Mouse (Mus musculus) embryonic facial prominence, embryonic 12.5 days (tissue): ENCODE measurements around the gene Galnt6. TPM values are rescaled to one million over a fixed set of nuclear protein-coding genes. Genes with fewer than 3 reads are reported as not detected.

Experiments
- ATAC-seq: fragments of 200-750 bp; cut with Nextera tagmentation; 2 replicates; pipeline ENCODE4 v1.8.0; 2017; ENCODE audit not compliant: insufficient number of reproducible peaks, insufficient read depth, low FRiP score, low TSS enrichment
- H3K27ac ChIP-seq: fragments of 300-500 bp; sonication (generic); 2 replicates; pipeline ENCODE4 v1.5.1; 2016; ENCODE audit warnings: mild to moderate bottlenecking
- H3K27me3 ChIP-seq: fragments of 300-500 bp; sonication (generic); 2 replicates; pipeline ENCODE4 v1.6.1; 2016; ENCODE audit warnings: mild to moderate bottlenecking, moderate library complexity
- H3K36me3 ChIP-seq: fragments of 300-500 bp; sonication (generic); 2 replicates; pipeline ENCODE4 v1.6.1; 2016; ENCODE audit warnings: mild to moderate bottlenecking
- H3K4me1 ChIP-seq: fragments of 300-500 bp; sonication (generic); 2 replicates; pipeline ENCODE4 v1.6.1; 2016
- H3K4me2 ChIP-seq: fragments of 300-500 bp; sonication (generic); replicated peaks from 2 replicates; pipeline ENCODE4 v1.6.1; 2016; ENCODE audit warnings: mild to moderate bottlenecking, moderate library complexity
- H3K4me3 ChIP-seq: fragments of 300-500 bp; sonication (generic); 2 replicates; pipeline ENCODE4 v1.5.1; 2016; ENCODE audit warnings: mild to moderate bottlenecking
- H3K9ac ChIP-seq: fragments of 300-500 bp; sonication (generic); 2 replicates; pipeline ENCODE4 v1.6.1; 2016; ENCODE audit warnings: mild to moderate bottlenecking, moderate library complexity
- H3K9me3 ChIP-seq: fragments of 300-500 bp; sonication (generic); 2 replicates; pipeline ENCODE4 v1.6.1; 2016; ENCODE audit warnings: mild to moderate bottlenecking, moderate library complexity
- WGBS: fragments of 180-500 bp; shearing (Covaris S2); methylation state at CpG from one replicate; pipeline ENCODE4 v1.1.7; 2016; 5-methylcytosine and 5-hydroxymethylcytosine counted together
- polyA plus RNA-seq: library from polyadenylated mRNA; unstranded; fragments of >200 nt; fragmentation: Nextera tagmentation; extraction: Ambion mirVana; gene quantifications from 2 replicates; pipeline ENCODE4 v1.2.1, GENCODE M21; 2016

Gene Galnt6
- polyA plus RNA-seq, 1 experiment from 2014 or later, result 0.40 TPM

GRCm38 (mm10) chr15:100666219-100666696 lies 62.9 kb downstream of the Galnt6 start:
- no peak overlapping the region for H3K27ac ChIP-seq
- H3K9ac ChIP-seq, result no peak overlapping the region
- 4% methylated on average over 7 of the region's 7 CpGs for WGBS

GRCm38 (mm10) chr15:100665411-100666218 lies 63.6 kb downstream of the Galnt6 start:
- 43% methylated on average over 9 of the region's 9 CpGs for WGBS
- H3K4me3 ChIP-seq, result no peak overlapping the region
- ATAC-seq, result no peak

More at GRCm38 (mm10) chr15:100666219-100666696, 62.9 kb downstream of the Galnt6 start:
- Histone ChIP-seq H3K4me1 (peaks cover 4% of the 10 kb centered on the region; the same call in 1 of the 2 replicates), H3K4me3 (no peak overlapping the region), H3K36me3 (no peaks in the 10 kb centered on the region), H3K4me2 (no peak overlapping the region), H3K27me3 (0 out of 2 replicates have a peak, but pooled peaks cover 2% of the 10 kb centered on the region), H3K9me3 (no peaks in the 10 kb centered on the region)
- no peak for ATAC-seq

GRCm38 (mm10) chr15:100664813-100665274 lies 64.3 kb downstream of the Galnt6 start:
- Histone ChIP-seq H3K9ac (no peak overlapping the region), H3K9me3 (no peaks in the 10 kb centered on the region), H3K27ac (no peak overlapping the region), H3K36me3 (no peaks in the 10 kb centered on the region), H3K4me1 (peaks cover 4% of the 10 kb centered on the region; the same call in 1 of the 2 replicates), H3K4me2 (no peak overlapping the region), H3K27me3 (0 out of 2 replicates have a peak, but pooled peaks cover 2% of the 10 kb centered on the region), H3K4me3 (no peak overlapping the region)
- WGBS, result 78% methylated on average over 9 of the region's 9 CpGs
- no peak for ATAC-seq

More at GRCm38 (mm10) chr15:100665411-100666218, 63.6 kb downstream of the Galnt6 start:
- H3K4me1 ChIP-seq, result peaks cover 4% of the 10 kb centered on the region; the same call in 1 of the 2 replicates
- H3K4me2 ChIP-seq, result no peak overlapping the region
- no peak overlapping the region for H3K9ac ChIP-seq
- no peaks in the 10 kb centered on the region for H3K36me3 ChIP-seq
- no peak overlapping the region for H3K27ac ChIP-seq
- 0 out of 2 replicates have a peak, but pooled peaks cover 2% of the 10 kb centered on the region for H3K27me3 ChIP-seq
- no peaks in the 10 kb centered on the region for H3K9me3 ChIP-seq

GRCm38 (mm10) chr15:100660805-100661204 lies 68.4 kb downstream of the Galnt6 start:
- Histone ChIP-seq H3K4me1 (no peaks in the 10 kb centered on the region), H3K27me3 (no peaks in the 10 kb centered on the region), H3K36me3 (no peaks in the 10 kb centered on the region), H3K9me3 (no peaks in the 10 kb centered on the region), H3K4me3 (no peak overlapping the region), H3K27ac (no peak overlapping the region), H3K9ac (no peak overlapping the region), H3K4me2 (no peak overlapping the region)
- no peak for ATAC-seq
- 89% methylated on average over 5 of the region's 5 CpGs for WGBS

GRCm38 (mm10) chr15:100660306-100660705 lies 68.9 kb downstream of the Galnt6 start:
- ATAC-seq, result no peak
- no peak overlapping the region for H3K27ac ChIP-seq
- 84% methylated on average over 9 of the region's 9 CpGs for WGBS
- no peak overlapping the region for H3K4me2 ChIP-seq
- H3K27me3 ChIP-seq, result no peaks in the 10 kb centered on the region
- no peaks in the 10 kb centered on the region for H3K4me1 ChIP-seq
- H3K9ac ChIP-seq, result no peak overlapping the region
- no peaks in the 10 kb centered on the region for H3K36me3 ChIP-seq
- no peak overlapping the region for H3K4me3 ChIP-seq
- H3K9me3 ChIP-seq, result no peaks in the 10 kb centered on the region

- H3K9ac ChIP-seq, result no peak overlapping the region
These were observed 74.0 kb downstream of the Galnt6 start for GRCm38 (mm10) chr15:100655201-100655600.

GRCm38 (mm10) chr15:100654271-100654670 lies 74.9 kb downstream of the Galnt6 start:
- H3K4me2 ChIP-seq, result no peak overlapping the region
- no peak overlapping the region for H3K9ac ChIP-seq
- WGBS, result 65% methylated on average over 1 of the region's 1 CpGs
- no peaks in the 10 kb centered on the region for H3K4me1 ChIP-seq
- 0 out of 2 replicates have a peak, but pooled peaks cover 5% of the 10 kb centered on the region for H3K27me3 ChIP-seq
- ATAC-seq, result no peak
- no peak overlapping the region for H3K27ac ChIP-seq
- H3K4me3 ChIP-seq, result no peak overlapping the region
- H3K36me3 ChIP-seq, result no peaks in the 10 kb centered on the region
- no peaks in the 10 kb centered on the region for H3K9me3 ChIP-seq

More at GRCm38 (mm10) chr15:100655201-100655600, 74.0 kb downstream of the Galnt6 start:
- H3K27ac ChIP-seq, result no peak overlapping the region
- ATAC-seq, result no peak
- no peak overlapping the region for H3K4me3 ChIP-seq
- 85% methylated on average over 5 of the region's 5 CpGs for WGBS
- H3K4me1 ChIP-seq, result no peaks in the 10 kb centered on the region
- H3K27me3 ChIP-seq, result 0 out of 2 replicates have a peak, but pooled peaks cover 5% of the 10 kb centered on the region
- no peaks in the 10 kb centered on the region for H3K36me3 ChIP-seq
- H3K4me2 ChIP-seq, result no peak overlapping the region
- H3K9me3 ChIP-seq, result no peaks in the 10 kb centered on the region

- H3K9ac ChIP-seq, result no peak overlapping the region
- H3K36me3 ChIP-seq, result no peaks in the 10 kb centered on the region
- no peaks in the 10 kb centered on the region for H3K4me1 ChIP-seq
- 76% methylated on average over 9 of the region's 9 CpGs for WGBS
- no peak for ATAC-seq
- H3K4me2 ChIP-seq, result no peak overlapping the region
- no peaks in the 10 kb centered on the region for H3K9me3 ChIP-seq
- no peak overlapping the region for H3K4me3 ChIP-seq
- 0 out of 2 replicates have a peak, but pooled peaks cover 5% of the 10 kb centered on the region for H3K27me3 ChIP-seq
- no peak overlapping the region for H3K27ac ChIP-seq
These were observed 77.6 kb downstream of the Galnt6 start for GRCm38 (mm10) chr15:100651610-100652009.

- Histone ChIP-seq H3K4me1 (no peaks in the 10 kb centered on the region), H3K9ac (no peak overlapping the region), H3K36me3 (no peaks in the 10 kb centered on the region), H3K4me3 (no peak overlapping the region), H3K4me2 (no peak overlapping the region), H3K9me3 (no peaks in the 10 kb centered on the region), H3K27me3 (0 out of 2 replicates have a peak, but pooled peaks cover 5% of the 10 kb centered on the region), H3K27ac (no peak overlapping the region)
- no peak for ATAC-seq
- 83% methylated on average over 10 of the region's 10 CpGs for WGBS
These were observed 79.1 kb downstream of the Galnt6 start for GRCm38 (mm10) chr15:100650111-100650510.

GRCm38 (mm10) chr15:100646161-100646560 lies 83.0 kb downstream of the Galnt6 start:
- Histone ChIP-seq H3K9ac (no peak overlapping the region), H3K27me3 (no peaks in the 10 kb centered on the region), H3K9me3 (no peaks in the 10 kb centered on the region), H3K4me3 (no peak overlapping the region), H3K4me2 (no peak overlapping the region), H3K27ac (no peak overlapping the region), H3K36me3 (no peaks in the 10 kb centered on the region), H3K4me1 (no peaks in the 10 kb centered on the region)
- no peak for ATAC-seq
- WGBS, result 76% methylated on average over 6 of the region's 6 CpGs

GRCm38 (mm10) chr15:100642451-100642850 lies 86.7 kb downstream of the Galnt6 start:
- Histone ChIP-seq H3K27me3 (peaks cover 15% of the 10 kb centered on the region), H3K4me3 (no peak overlapping the region), H3K36me3 (no peaks in the 10 kb centered on the region), H3K4me2 (no peak overlapping the region), H3K27ac (no peak overlapping the region), H3K9me3 (no peaks in the 10 kb centered on the region), H3K9ac (no peak overlapping the region), H3K4me1 (0 out of 2 replicates have a peak, but pooled peaks cover under 1% of the 10 kb centered on the region)
- ATAC-seq, result no peak
- WGBS, result 88% methylated on average over 7 of the region's 7 CpGs
